ENCODE assay signal across 21 mouse cellular contexts in the genomic region with DNA sequence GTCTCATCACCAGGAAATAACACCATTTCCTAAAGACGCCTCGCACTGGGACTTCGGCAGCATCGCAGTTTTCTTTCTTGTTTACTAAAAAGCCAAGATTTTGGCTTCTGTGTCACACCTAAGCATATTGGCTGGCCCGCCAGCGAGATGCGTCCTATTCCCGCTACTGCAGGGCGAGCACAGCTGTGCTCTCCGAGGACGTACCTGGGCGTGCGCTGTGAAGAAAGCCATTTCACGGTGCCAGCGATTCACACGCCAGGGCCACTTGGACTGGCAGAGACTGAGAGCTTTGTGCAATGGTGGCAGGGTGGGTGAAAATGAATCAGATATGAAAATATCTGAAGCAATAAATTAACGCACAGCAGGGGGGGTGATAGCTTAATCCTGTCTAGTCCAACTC.
DNase-seq lines count a peak whose midpoint lies in the region; ATAC-seq and TF ChIP-seq lines count a peak whose summit lies in the region.
"Had no signal": no experiment of that assay in that cellular context is flagged by ENCODE, and none has a peak within 500 bp of the region (broad histone marks: within the 10 kb centered on the region; RNA-seq: fewer than 3 reads in every experiment).

No protein-coding gene starts in this region.

- H3K27ac ChIP-seq in lung, embryonic 14.5 days (ENCODE audit: low read depth), result no peak overlapping the region
- H3K27ac ChIP-seq: heart, embryonic 10.5 days; midbrain, embryonic 12.5 days had no signal

- no peak for TF ChIP-seq POLR2A in lung, adult 2 months (IDR thresholded peaks at IDR 0.05; ENCODE audit: borderline replicate concordance, extremely low read depth, low read depth, low read length)
- TF ChIP-seq POLR2A in brain, embryonic 14.5 days (IDR thresholded peaks at IDR 0.05; ENCODE audit: borderline replicate concordance, extremely low read depth, insufficient read depth, insufficient read length, poor library complexity, severe bottlenecking), result no peak

- H3K9me3 ChIP-seq in lung, embryonic 14.5 days (ENCODE audit: low read depth, low read length), result no peaks in the 10 kb centered on the region
- H3K9me3 ChIP-seq: heart, embryonic 10.5 days; midbrain, embryonic 12.5 days had no signal

- no peaks in the 10 kb centered on the region for H3K4me1 ChIP-seq in lung, embryonic 14.5 days (ENCODE audit: insufficient read depth)
- no peaks in the 10 kb centered on the region for H3K4me1 ChIP-seq in lung, adult 2 months (ENCODE audit: control insufficient read depth, insufficient read depth, low read length)
- H3K4me1 ChIP-seq: heart, embryonic 10.5 days had no signal

- H3K36me3 ChIP-seq in lung, embryonic 14.5 days (ENCODE audit: insufficient read depth), result no peaks in the 10 kb centered on the region
- H3K36me3 ChIP-seq: G1E; heart, embryonic 10.5 days; midbrain, embryonic 12.5 days had no signal

- TF ChIP-seq CTCF in lung, embryonic 14.5 days (IDR thresholded peaks at IDR 0.05; ENCODE audit: low read depth), result no peak
- TF ChIP-seq CTCF in lung, adult 2 months (IDR thresholded peaks at IDR 0.05; ENCODE audit: insufficient read depth, low read length), result no peak
- no peak for TF ChIP-seq CTCF in brain, embryonic 14.5 days (IDR thresholded peaks at IDR 0.05; ENCODE audit: borderline replicate concordance, extremely low read depth, insufficient read depth, insufficient read length)

- intact Hi-C loops in heart, postnatal 10 days (cut with DNase I), result no loop called here

- peak overlapping the region; percentile 19; the same call in 1 of the 2 replicates for H3K4me2 ChIP-seq in lung, embryonic 14.5 days
- H3K4me2 ChIP-seq: midbrain, embryonic 12.5 days had no signal

- no peak for ATAC-seq in lung, embryonic 14.5 days (ENCODE audit: insufficient read depth)
- ATAC-seq: activated CD4-positive, CD25-positive, alpha-beta regulatory T cell, adult 4 months; forebrain, postnatal 0 days; Patski had no signal

- peaks cover 27% of the 10 kb centered on the region for H3K27me3 ChIP-seq in lung, embryonic 14.5 days (ENCODE audit: insufficient read depth, low read length)
- H3K27me3 ChIP-seq: Patski had no signal

- DNase-seq in heart, adult 11 months, result peak; percentile 67
- DNase-seq in heart, postnatal 10 days, result no peak
- DNase-seq in lung, embryonic 14.5 days, result no peak
- no peak for DNase-seq in lung, adult 2 months
- peak; percentile 3 for DNase-seq in ES-CJ7 (ENCODE audit: low read depth, low spot score)
- peak; percentile 56 for DNase-seq in brain, embryonic 14.5 days (ENCODE audit: low read depth)
- no peak for DNase-seq in kidney, postnatal 25 days
- no peak for DNase-seq in embryo, embryonic 11 days
- DNase-seq: adrenal gland, postnatal 10 days; cerebellum, adult 2 months; cerebellum, postnatal 36 days; forebrain, postnatal 0 days; heart, postnatal 14 days; kidney, adult 2 months; kidney, postnatal 10 days; lung, postnatal 10 days had no signal

- no peak overlapping the region for H3K4me3 ChIP-seq in lung, embryonic 14.5 days (ENCODE audit: low read depth, low read length)
- no peak overlapping the region for H3K4me3 ChIP-seq in lung, adult 2 months (replicated peaks; ENCODE audit: extremely low read depth, low read depth, low read length)
- H3K4me3 ChIP-seq: heart, embryonic 10.5 days; midbrain, embryonic 12.5 days had no signal

- H3K9ac ChIP-seq in lung, embryonic 14.5 days, result no peak overlapping the region
- H3K9ac ChIP-seq: forebrain, postnatal 0 days; midbrain, embryonic 12.5 days had no signal

- WGBS in lung, embryonic 14.5 days, result 51% methylated on average over 17 of the region's 17 CpGs
- 65% methylated on average over 17 of the region's 17 CpGs for WGBS in lung, adult 2 months

Comparison
In these comparisons a context has a peak if more than half of its experiments do, and no peak if none do; other contexts are left out.
1. DNase-seq: peak in heart, adult 11 months (single experiment), ES-CJ7 (single experiment) and brain, embryonic 14.5 days (single experiment); none in heart, postnatal 10 days (0 of 2), lung, embryonic 14.5 days (single experiment), lung, adult 2 months (single experiment), kidney, postnatal 25 days (0 of 2) and embryo, embryonic 11 days (single experiment).